Mouse (Mus musculus) liver, embryonic 14.5 days (tissue): Measurements from ENCODE around the gene Sema5a. TPM values are rescaled to one million over a fixed set of nuclear protein-coding genes. Genes with fewer than 3 reads are reported as not detected.

Experiments used
- ATAC-seq: fragments of 200-750 bp; cut with Nextera tagmentation; 2 replicates; pipeline ENCODE4 v1.8.0; 2017; ENCODE audit warnings: moderate number of reproducible peaks, mild to moderate bottlenecking, moderate library complexity; ENCODE audit not compliant: insufficient read depth
- DNase-seq, 3 experiments: peaks; one replicate each; pipeline ENCODE4 v3.0.0-alpha.2; 2012 to 2013; ENCODE audit warnings: low read depth in 3 of 3, low spot score in 3 of 3
- H3K27ac ChIP-seq: fragments of 300-500 bp; sonication (generic); 2 replicates; pipeline ENCODE4 v1.5.1; 2014; ENCODE audit warnings: moderate library complexity, mild to moderate bottlenecking, control low read depth, inconsistent platforms
- H3K27me3 ChIP-seq: fragments of 300-500 bp; sonication (generic); 2 replicates; pipeline ENCODE4 v1.6.1; 2014; ENCODE audit warnings: mild to moderate bottlenecking, low read length, moderate library complexity; ENCODE audit not compliant: control insufficient read depth, insufficient read depth
- H3K36me3 ChIP-seq: fragments of 300-500 bp; sonication (generic); replicated peaks from 2 replicates; pipeline ENCODE4 v1.6.1; 2014; ENCODE audit warnings: low read depth; ENCODE audit not compliant: control insufficient read depth, insufficient read depth
- H3K4me1 ChIP-seq, 2 experiments: fragments of 200-500 bp in 1 of 2; fragments of 300-500 bp in 1 of 2; sonication (generic) in 1 of 2; replicated peaks; 2 replicates each; pipeline ENCODE4 v1.6.1; 2012 to 2014; ENCODE audit warnings: antibody characterized with exemption in 1 of 2, inconsistent platforms in 1 of 2, low read length in 1 of 2; ENCODE audit not compliant: control insufficient read depth in 2 of 2, insufficient read depth in 2 of 2
- H3K4me2 ChIP-seq: fragments of 300-500 bp; sonication (generic); 2 replicates; pipeline ENCODE4 v1.6.1; 2014; ENCODE audit warnings: low read depth, mild to moderate bottlenecking, control low read depth, moderate library complexity
- H3K4me3 ChIP-seq, 2 experiments: fragments of 200-500 bp in 1 of 2; fragments of 300-500 bp in 1 of 2; sonication (generic) in 1 of 2; 2 replicates each; pipeline ENCODE4 v1.5.1; 2012 to 2014; ENCODE audit warnings: low read depth in 2 of 2, low read length in 2 of 2, mild to moderate bottlenecking in 2 of 2, control low read depth in 1 of 2, inconsistent platforms in 1 of 2, moderate library complexity in 1 of 2; ENCODE audit not compliant: insufficient read depth in 1 of 2
- H3K9ac ChIP-seq: fragments of 300-500 bp; sonication (generic); replicated peaks from 2 replicates; pipeline ENCODE4 v1.6.1; 2014; ENCODE audit warnings: mild to moderate bottlenecking, control low read depth, moderate library complexity
- H3K9me3 ChIP-seq: fragments of 300-500 bp; sonication (generic); 2 replicates; pipeline ENCODE4 v1.6.1; 2016; ENCODE audit warnings: low read length, mixed read lengths; ENCODE audit not compliant: control insufficient read depth
- CTCF ChIP-seq: IDR thresholded peaks from 2 replicates; pipeline ENCODE4 v1.5.1; 2016; ENCODE audit warnings: antibody characterized with exemption, low read depth, control low read depth
- EP300 ChIP-seq: IDR thresholded peaks from 2 replicates; pipeline ENCODE4 v1.6.1; 2016; ENCODE audit warnings: antibody characterized with exemption, low read depth
- WGBS: fragments of 180-500 bp; shearing (Covaris S2); extraction: QIAGEN DNeasy Blood & Tissue Kit; methylation state at CpG from one replicate; pipeline ENCODE4 v1.1.7; 2014; ENCODE audit not compliant: insufficient replicate concordance; 5-methylcytosine and 5-hydroxymethylcytosine counted together
- polyA plus RNA-seq, 2 experiments: library from polyadenylated mRNA; depleted of rRNA in 1 of 2; stranded (reverse) in 1 of 2; unstranded in 1 of 2; fragments of >200 nt; fragmentation: Nextera tagmentation in 1 of 2; extraction: Ambion mirVana in 1 of 2; gene quantifications; 2 replicates each; pipeline versions ENCODE4 v1.2.1 to v1.2.3; 2012 to 2014

The Sema5a gene
- polyA plus RNA-seq, 2 experiments = 0.29 to 0.35 TPM

- DNase-seq (no peak), ATAC-seq (no peak)
- Histone ChIP-seq H3K9me3 (no peaks in the 10 kb centered on the region), H3K9ac (no peak overlapping the region), H3K4me2 (no peak overlapping the region), H3K27me3 (no peaks in the 10 kb centered on the region), H3K4me1 (no peaks in the 10 kb centered on the region), H3K36me3 (no peaks in the 10 kb centered on the region), H3K4me3 (no peak overlapping the region), H3K27ac (no peak overlapping the region)
- no peak for TF ChIP-seq EP300
- WGBS = 73% methylated on average over 2 of the region's 2 CpGs
Measured at GRCm38 (mm10) chr15:32610776-32611175, 366.2 kb downstream of the Sema5a start.

GRCm38 (mm10) chr15:32611201-32611600 is 366.6 kb downstream of the Sema5a start:
- no peak for ATAC-seq
- Histone ChIP-seq H3K4me2 (no peak overlapping the region), H3K4me1 (no peaks in the 10 kb centered on the region), H3K9me3 (no peaks in the 10 kb centered on the region), H3K27me3 (no peaks in the 10 kb centered on the region), H3K4me3 (no peak overlapping the region), H3K9ac (no peak overlapping the region), H3K36me3 (no peaks in the 10 kb centered on the region), H3K27ac (no peak overlapping the region)
- no peak for DNase-seq
- 63% methylated on average over 7 of the region's 7 CpGs for WGBS
- TF ChIP-seq EP300 (no peak), CTCF (no peak)

DNA sequence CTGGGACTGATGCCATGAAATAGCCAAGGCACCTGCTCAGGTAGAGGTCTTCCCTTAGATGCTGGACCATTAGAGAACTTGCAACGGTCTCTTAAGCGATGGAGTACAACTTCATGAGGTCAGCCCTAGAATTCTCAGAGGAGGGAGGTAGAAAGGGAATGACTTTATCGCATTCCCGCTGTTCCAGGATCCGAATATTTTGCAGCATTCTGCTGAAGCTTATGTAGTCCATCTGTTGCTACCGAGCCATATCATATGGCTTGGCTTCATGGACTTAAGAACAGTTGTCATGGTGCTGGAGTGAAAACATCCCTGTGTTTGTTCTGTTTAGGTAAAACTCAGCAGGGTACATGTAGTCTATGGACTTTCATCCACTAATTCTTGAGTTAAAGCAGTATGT is 369.1 kb downstream of the Sema5a start:
- no peaks in the 10 kb centered on the region for H3K27me3 ChIP-seq
- H3K4me2 ChIP-seq = no peak overlapping the region
- no peaks in the 10 kb centered on the region for H3K9me3 ChIP-seq
- H3K9ac ChIP-seq = no peak overlapping the region
- H3K36me3 ChIP-seq = no peaks in the 10 kb centered on the region
- DNase-seq (no peak), ATAC-seq (no peak)
- TF ChIP-seq CTCF (no peak), EP300 (no peak)
- H3K4me1 ChIP-seq = no peaks in the 10 kb centered on the region
- H3K27ac ChIP-seq = no peak overlapping the region
- WGBS = 73% methylated on average over 6 of the region's 6 CpGs
- no peak overlapping the region for H3K4me3 ChIP-seq

DNA sequence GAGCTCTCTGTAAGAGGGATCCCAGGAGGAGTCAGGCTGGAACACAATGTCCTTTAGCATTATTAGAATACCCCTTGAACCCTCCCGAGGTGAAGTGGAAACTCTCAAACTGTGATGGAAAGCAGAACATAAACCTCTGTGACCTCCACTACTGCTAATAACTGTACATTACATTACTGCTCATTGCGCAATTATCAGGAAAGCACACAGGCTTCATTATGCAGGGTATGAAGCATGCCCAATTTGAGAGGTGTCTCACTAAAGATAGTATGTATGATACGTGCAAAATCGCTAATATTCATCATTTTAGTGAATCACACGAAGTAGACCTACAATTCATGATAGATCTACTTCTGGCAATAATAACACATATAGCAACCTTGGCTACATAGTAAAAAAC is 371.2 kb downstream of the Sema5a start:
- no peaks in the 10 kb centered on the region for H3K9me3 ChIP-seq
- H3K4me2 ChIP-seq = no peak overlapping the region
- ATAC-seq (no peak), DNase-seq (no peak)
- no peaks in the 10 kb centered on the region for H3K36me3 ChIP-seq
- H3K4me3 ChIP-seq = no peak overlapping the region
- H3K9ac ChIP-seq = no peak overlapping the region
- WGBS = 67% methylated on average over 5 of the region's 5 CpGs
- H3K27me3 ChIP-seq = no peaks in the 10 kb centered on the region
- TF ChIP-seq EP300 = no peak
- no peak for TF ChIP-seq CTCF
- no peaks in the 10 kb centered on the region for H3K4me1 ChIP-seq
- H3K27ac ChIP-seq = no peak overlapping the region

DNA sequence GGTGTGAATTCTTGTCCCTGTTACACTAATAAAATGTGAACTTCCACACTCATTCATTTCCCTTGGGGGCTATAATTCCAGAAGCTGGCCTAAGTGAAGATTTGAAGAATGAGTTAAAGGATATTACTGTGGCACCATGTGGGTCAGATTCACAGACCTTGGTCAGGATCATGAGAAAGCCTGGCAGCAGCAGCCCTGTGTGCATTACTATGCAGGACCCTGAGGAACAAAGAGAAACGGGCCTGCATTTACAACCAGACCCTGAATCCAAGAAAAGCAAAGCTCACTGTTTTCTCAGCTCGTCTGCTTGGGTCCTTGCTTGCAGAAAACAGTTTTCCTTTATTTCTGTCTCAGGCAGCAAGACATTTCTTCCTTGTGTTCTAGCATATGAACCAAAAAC is 374.6 kb downstream of the Sema5a start:
- Histone ChIP-seq H3K36me3 (no peaks in the 10 kb centered on the region), H3K4me1 (no peaks in the 10 kb centered on the region), H3K9me3 (no peaks in the 10 kb centered on the region), H3K9ac (no peak overlapping the region), H3K27ac (no peak overlapping the region), H3K27me3 (no peaks in the 10 kb centered on the region), H3K4me3 (no peak overlapping the region), H3K4me2 (no peak overlapping the region)
- 40% methylated on average over 2 of the region's 2 CpGs for WGBS
- DNase-seq = no peak
- no peak for TF ChIP-seq EP300
- TF ChIP-seq CTCF = no peak
- ATAC-seq = no peak
